Mouse (Mus musculus) stomach, embryonic 15.5 days (tissue): ENCODE results near the gene March8. TPM values are rescaled to one million over a fixed set of nuclear protein-coding genes. Genes with fewer than 3 reads are reported as not detected.

Experiments
- ATAC-seq: fragments of 200-750 bp; cut with Nextera tagmentation; 2 replicates; pipeline ENCODE4 v1.8.0; 2017; ENCODE audit warnings: low read depth, moderate number of reproducible peaks, moderate TSS enrichment; ENCODE audit not compliant: insufficient read depth, low FRiP score
- H3K27ac ChIP-seq: fragments of 300-500 bp; sonication (generic); 2 replicates; pipeline ENCODE4 v1.5.1; 2015; ENCODE audit warnings: mild to moderate bottlenecking, inconsistent platforms
- H3K27me3 ChIP-seq: fragments of 300-500 bp; sonication (generic); replicated peaks from 2 replicates; pipeline ENCODE4 v1.6.1; 2015; ENCODE audit warnings: inconsistent platforms
- H3K36me3 ChIP-seq: fragments of 300-500 bp; sonication (generic); 2 replicates; pipeline ENCODE4 v1.6.1; 2015; ENCODE audit warnings: inconsistent platforms
- H3K4me1 ChIP-seq: fragments of 300-500 bp; sonication (generic); 2 replicates; pipeline ENCODE4 v1.6.1; 2015; ENCODE audit warnings: inconsistent platforms
- H3K4me2 ChIP-seq: fragments of 300-500 bp; sonication (generic); 2 replicates; pipeline ENCODE4 v1.6.1; 2015; ENCODE audit warnings: mild to moderate bottlenecking, inconsistent platforms
- H3K4me3 ChIP-seq: fragments of 300-500 bp; sonication (generic); replicated peaks from 2 replicates; pipeline ENCODE4 v1.5.1; 2015; ENCODE audit warnings: inconsistent platforms
- H3K9ac ChIP-seq: fragments of 300-500 bp; sonication (generic); 2 replicates; pipeline ENCODE4 v1.6.1; 2015; ENCODE audit warnings: inconsistent platforms
- H3K9me3 ChIP-seq: fragments of 300-500 bp; sonication (generic); 2 replicates; pipeline ENCODE4 v1.6.1; 2016; ENCODE audit warnings: inconsistent platforms
- WGBS: fragments of 180-500 bp; shearing (Covaris S2); methylation state at CpG from one replicate; pipeline ENCODE4 v1.1.7; 2015; 5-methylcytosine and 5-hydroxymethylcytosine counted together
- polyA plus RNA-seq: library from polyadenylated mRNA; unstranded; fragments of >200 nt; fragmentation: Nextera tagmentation; extraction: Ambion mirVana; gene quantifications from 2 replicates; pipeline ENCODE4 v1.2.1, GENCODE M21; 2015

March8 gene
- polyA plus RNA-seq, 1 experiment from 2014 or later, result 38.2 TPM

- Histone ChIP-seq H3K4me2 (no peak overlapping the region), H3K4me1 (no peaks in the 10 kb centered on the region), H3K36me3 (no peaks in the 10 kb centered on the region), H3K27ac (no peak overlapping the region), H3K9me3 (no peaks in the 10 kb centered on the region), H3K9ac (no peak overlapping the region), H3K4me3 (no peak overlapping the region), H3K27me3 (no peaks in the 10 kb centered on the region)
- no peak for ATAC-seq
- WGBS, result 91% methylated on average over 14 of the region's 14 CpGs
Observed at GRCm38 (mm10) chr6:116412546-116413325, 74.9 kb downstream of the March8 start.

- H3K4me3 ChIP-seq, result no peak overlapping the region
- H3K27ac ChIP-seq, result no peak overlapping the region
- 85% methylated on average over 12 of the region's 12 CpGs for WGBS
- no peaks in the 10 kb centered on the region for H3K9me3 ChIP-seq
- H3K4me1 ChIP-seq, result no peaks in the 10 kb centered on the region
- ATAC-seq, result no peak
- no peak overlapping the region for H3K4me2 ChIP-seq
- H3K9ac ChIP-seq, result no peak overlapping the region
- no peaks in the 10 kb centered on the region for H3K27me3 ChIP-seq
- no peaks in the 10 kb centered on the region for H3K36me3 ChIP-seq
Observed at GRCm38 (mm10) chr6:116415126-116415676, 77.4 kb downstream of the March8 start.

GRCm38 (mm10) chr6:116416000-116416552 is 78.3 kb downstream of the March8 start:
- no peak overlapping the region for H3K9ac ChIP-seq
- ATAC-seq, result no peak
- H3K27me3 ChIP-seq, result no peaks in the 10 kb centered on the region
- H3K4me3 ChIP-seq, result no peak overlapping the region
- no peaks in the 10 kb centered on the region for H3K4me1 ChIP-seq
- H3K36me3 ChIP-seq, result no peaks in the 10 kb centered on the region
- no peak overlapping the region for H3K4me2 ChIP-seq
- H3K9me3 ChIP-seq, result no peaks in the 10 kb centered on the region
- no peak overlapping the region for H3K27ac ChIP-seq
- WGBS, result 80% methylated on average over 6 of the region's 6 CpGs

GRCm38 (mm10) chr6:116417518-116418315 is 79.9 kb downstream of the March8 start:
- Histone ChIP-seq H3K4me3 (no peak overlapping the region), H3K9ac (no peak overlapping the region), H3K9me3 (no peaks in the 10 kb centered on the region), H3K4me2 (no peak overlapping the region), H3K27me3 (no peaks in the 10 kb centered on the region), H3K36me3 (no peaks in the 10 kb centered on the region), H3K27ac (no peak overlapping the region), H3K4me1 (no peaks in the 10 kb centered on the region)
- no peak for ATAC-seq
- WGBS, result 61% methylated on average over 6 of the region's 6 CpGs

- H3K9ac ChIP-seq, result no peak overlapping the region
- no peaks in the 10 kb centered on the region for H3K27me3 ChIP-seq
Observed at GRCm38 (mm10) chr6:116418487-116418886, 80.7 kb downstream of the March8 start.

GRCm38 (mm10) chr6:116419699-116420098 is 81.9 kb downstream of the March8 start:
- Histone ChIP-seq H3K27me3 (no peaks in the 10 kb centered on the region), H3K4me1 (no peaks in the 10 kb centered on the region), H3K36me3 (no peaks in the 10 kb centered on the region), H3K9me3 (no peaks in the 10 kb centered on the region), H3K9ac (no peak overlapping the region), H3K27ac (no peak overlapping the region), H3K4me3 (no peak overlapping the region), H3K4me2 (no peak overlapping the region)
- no peak for ATAC-seq
- 64% methylated on average over 6 of the region's 6 CpGs for WGBS

More at GRCm38 (mm10) chr6:116418487-116418886, 80.7 kb downstream of the March8 start:
- Histone ChIP-seq H3K4me3 (no peak overlapping the region), H3K9me3 (no peaks in the 10 kb centered on the region), H3K36me3 (no peaks in the 10 kb centered on the region), H3K4me1 (no peaks in the 10 kb centered on the region), H3K4me2 (no peak overlapping the region), H3K27ac (no peak overlapping the region)
- 91% methylated on average over 1 of the region's 1 CpGs for WGBS
- no peak for ATAC-seq

GRCm38 (mm10) chr6:116420271-116420670 is 82.4 kb downstream of the March8 start:
- WGBS, result 76% methylated on average over 10 of the region's 10 CpGs

GRCm38 (mm10) chr6:116422991-116423390 is 85.2 kb downstream of the March8 start:
- Histone ChIP-seq H3K9ac (no peak overlapping the region), H3K27ac (no peak overlapping the region), H3K4me3 (no peak overlapping the region), H3K4me2 (no peak overlapping the region), H3K36me3 (no peaks in the 10 kb centered on the region), H3K9me3 (no peaks in the 10 kb centered on the region), H3K27me3 (0 out of 2 replicates have a peak, but pooled peaks cover 3% of the 10 kb centered on the region), H3K4me1 (no peaks in the 10 kb centered on the region)
- 92% methylated on average over 7 of the region's 7 CpGs for WGBS
- ATAC-seq, result no peak

More at GRCm38 (mm10) chr6:116420271-116420670, 82.4 kb downstream of the March8 start:
- H3K27me3 ChIP-seq, result no peaks in the 10 kb centered on the region
- no peaks in the 10 kb centered on the region for H3K4me1 ChIP-seq
- no peak overlapping the region for H3K9ac ChIP-seq
- H3K27ac ChIP-seq, result no peak overlapping the region
- H3K4me2 ChIP-seq, result no peak overlapping the region
- H3K9me3 ChIP-seq, result no peaks in the 10 kb centered on the region
- no peaks in the 10 kb centered on the region for H3K36me3 ChIP-seq
- no peak overlapping the region for H3K4me3 ChIP-seq
- no peak for ATAC-seq

GRCm38 (mm10) chr6:116423664-116424063 is 85.8 kb downstream of the March8 start:
- no peak for ATAC-seq
- no peak overlapping the region for H3K9ac ChIP-seq
- 43% methylated on average over 2 of the region's 2 CpGs for WGBS
- no peaks in the 10 kb centered on the region for H3K36me3 ChIP-seq
- H3K4me3 ChIP-seq, result no peak overlapping the region
- H3K9me3 ChIP-seq, result no peaks in the 10 kb centered on the region
- H3K4me1 ChIP-seq, result no peaks in the 10 kb centered on the region
- no peak overlapping the region for H3K4me2 ChIP-seq
- H3K27me3 ChIP-seq, result 0 out of 2 replicates have a peak, but pooled peaks cover 3% of the 10 kb centered on the region
- no peak overlapping the region for H3K27ac ChIP-seq

- Histone ChIP-seq H3K4me3 (no peak overlapping the region), H3K36me3 (no peaks in the 10 kb centered on the region), H3K27ac (no peak overlapping the region), H3K4me1 (no peaks in the 10 kb centered on the region), H3K4me2 (no peak overlapping the region), H3K9ac (no peak overlapping the region), H3K9me3 (no peaks in the 10 kb centered on the region), H3K27me3 (0 out of 2 replicates have a peak, but pooled peaks cover 3% of the 10 kb centered on the region)
- WGBS, result 78% methylated on average over 3 of the region's 3 CpGs
- ATAC-seq, result no peak
Observed at GRCm38 (mm10) chr6:116427552-116427951, 89.7 kb downstream of the March8 start.

GRCm38 (mm10) chr6:116428282-116428681 is 90.5 kb downstream of the March8 start:
- Histone ChIP-seq H3K4me1 (no peaks in the 10 kb centered on the region), H3K4me2 (no peak overlapping the region), H3K27ac (no peak overlapping the region), H3K9ac (no peak overlapping the region), H3K4me3 (no peak overlapping the region), H3K36me3 (no peaks in the 10 kb centered on the region), H3K9me3 (no peaks in the 10 kb centered on the region), H3K27me3 (0 out of 2 replicates have a peak, but pooled peaks cover 3% of the 10 kb centered on the region)
- WGBS, result 59% methylated on average over 5 of the region's 5 CpGs
- no peak for ATAC-seq
